Mouse (Mus musculus): ENCODE measurements at regions not wholly inside any gene's neighbourhood (a gene's known extent, or its start where the extent isn't known, plus 50 kb on each side); places are given as distances from the start of the nearest gene placed in this dataset.

DNA sequence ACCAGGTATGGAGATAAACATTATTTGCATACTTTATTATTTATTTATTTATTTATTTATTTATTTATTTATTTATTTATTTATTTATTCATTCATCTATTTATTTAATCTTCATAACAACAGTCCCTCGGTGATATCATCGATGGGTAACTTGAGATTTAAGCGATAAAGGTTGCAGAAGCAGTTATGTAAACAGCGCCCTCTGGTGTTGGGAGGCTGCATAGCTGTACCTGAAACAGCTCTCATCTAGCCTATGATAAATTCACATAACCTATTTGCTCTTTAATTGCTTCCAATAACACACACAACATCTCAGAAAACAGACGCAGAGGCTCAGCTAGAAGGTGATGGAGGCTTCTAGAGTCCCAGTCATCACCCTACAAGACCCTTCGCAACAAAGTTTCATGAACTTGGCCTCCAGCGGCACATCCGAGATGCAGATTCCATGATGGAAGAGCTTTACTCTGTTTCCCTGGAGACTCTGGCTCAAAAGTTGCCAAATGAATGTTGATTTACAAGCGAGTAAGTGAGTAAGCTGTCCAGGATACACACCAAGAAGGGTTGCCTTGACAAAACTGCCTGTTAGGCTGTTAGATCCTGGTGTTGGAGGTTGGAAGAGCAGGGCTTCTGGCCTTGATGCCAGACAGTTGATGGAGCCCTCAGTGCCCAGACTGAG, 85.8 kb upstream of the Habp2 start:
- Histone ChIP-seq H3K79me2 (ENCODE audit: control insufficient read depth, insufficient read depth) (no peaks in the 10 kb centered on the region), H3ac (ENCODE audit: control insufficient read depth, insufficient read length) (no peak overlapping the region), H3K4me3 (no peak overlapping the region), H3K27me3 (ENCODE audit: control insufficient read depth, insufficient read depth, insufficient read length) (no peaks in the 10 kb centered on the region), H3K4me2 (ENCODE audit: low read depth) (no peak overlapping the region), H3K36me3 (ENCODE audit: control insufficient read depth, insufficient read depth) (no peaks in the 10 kb centered on the region)
- TF ChIP-seq POLR2A (IDR thresholded peaks at IDR 0.05; ENCODE audit: insufficient read length, low read depth) (no peak), E2F4 (IDR thresholded peaks at IDR 0.05; ENCODE audit: insufficient read depth) (no peak), POLR2AphosphoS2 (IDR thresholded peaks at IDR 0.05; ENCODE audit: insufficient read length, low read depth) (no peak), MYOD1 (IDR thresholded peaks at IDR 0.05; ENCODE audit: control insufficient read depth in 1 of 3, insufficient read length in 2 of 3, low read depth in 2 of 3) (no peak)

DNA sequence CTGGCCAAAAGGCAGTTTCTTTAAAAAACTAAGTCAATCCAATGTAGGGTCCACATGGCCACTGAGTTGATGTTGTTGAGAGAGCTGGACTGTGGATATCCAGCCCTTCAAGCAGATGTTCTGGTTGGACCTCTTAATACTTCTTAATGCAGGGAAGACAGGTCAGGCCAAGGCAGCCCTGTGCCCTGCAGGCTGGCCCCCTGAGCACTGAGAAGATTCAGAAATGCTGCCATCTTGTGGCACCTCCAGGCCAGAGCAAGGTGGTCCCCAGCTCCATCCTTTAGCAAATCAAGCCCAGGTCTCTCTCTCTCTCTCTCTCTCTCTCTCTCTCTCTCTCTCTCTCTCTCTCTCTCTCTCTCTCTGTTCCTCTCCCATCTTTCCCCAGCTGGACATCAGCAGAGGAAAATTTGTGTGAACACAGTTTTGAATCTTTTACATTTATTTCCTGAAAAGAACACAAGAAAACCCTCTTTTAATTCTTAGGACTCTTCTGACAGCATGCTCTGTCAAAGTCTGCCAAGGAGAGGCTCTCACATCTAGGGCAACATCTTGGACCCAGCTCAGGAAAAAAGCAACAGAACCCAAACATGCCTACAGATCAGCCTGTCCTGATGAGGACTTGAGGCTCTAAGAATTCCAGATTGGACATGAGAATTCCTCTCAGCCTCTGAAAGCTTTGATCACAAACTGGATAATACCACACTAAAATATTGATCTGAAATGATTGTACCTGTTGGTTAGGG, 85.0 kb upstream of the Habp2 start:
- no peak overlapping the region for H3ac ChIP-seq (ENCODE audit: control insufficient read depth, insufficient read length)
- H3K27me3 ChIP-seq (ENCODE audit: control insufficient read depth, insufficient read depth, insufficient read length): no peaks in the 10 kb centered on the region
- H3K4me3 ChIP-seq: no peak overlapping the region
- H3K36me3 ChIP-seq (ENCODE audit: control insufficient read depth, insufficient read depth): no peaks in the 10 kb centered on the region
- no peaks in the 10 kb centered on the region for H3K79me2 ChIP-seq (ENCODE audit: control insufficient read depth, insufficient read depth)
- TF ChIP-seq SRF (IDR thresholded peaks at IDR 0.05; ENCODE audit: control insufficient read depth, insufficient read length, low read depth) (no peak), REST (IDR thresholded peaks at IDR 0.05; ENCODE audit: insufficient read depth, insufficient read length) (no peak), TCF3 (IDR thresholded peaks at IDR 0.05; ENCODE audit: insufficient read length, low read depth) (no peak), POLR2AphosphoS2 (IDR thresholded peaks at IDR 0.05; ENCODE audit: insufficient read length, low read depth) (no peak), MYOD1 (IDR thresholded peaks at IDR 0.05; ENCODE audit: control insufficient read depth in 1 of 3, insufficient read length in 2 of 3, low read depth in 2 of 3) (no peak), MAX (IDR thresholded peaks at IDR 0.05; ENCODE audit: low read depth) (no peak), E2F4 (IDR thresholded peaks at IDR 0.05; ENCODE audit: insufficient read depth) (no peak), POLR2A (IDR thresholded peaks at IDR 0.05; ENCODE audit: insufficient read length, low read depth) (no peak), TCF12 (IDR thresholded peaks at IDR 0.05; ENCODE audit: insufficient read depth, poor library complexity, severe bottlenecking) (no peak), CEBPB (IDR thresholded peaks at IDR 0.05; ENCODE audit: insufficient read depth, poor library complexity, severe bottlenecking) (no peak), MYOG (IDR thresholded peaks at IDR 0.05; ENCODE audit: control insufficient read depth in 1 of 3, insufficient read depth in 1 of 3, insufficient read length in 2 of 3, low read depth in 2 of 3) (no peak)
- no peak overlapping the region for H3K4me2 ChIP-seq (ENCODE audit: low read depth)

DNA sequence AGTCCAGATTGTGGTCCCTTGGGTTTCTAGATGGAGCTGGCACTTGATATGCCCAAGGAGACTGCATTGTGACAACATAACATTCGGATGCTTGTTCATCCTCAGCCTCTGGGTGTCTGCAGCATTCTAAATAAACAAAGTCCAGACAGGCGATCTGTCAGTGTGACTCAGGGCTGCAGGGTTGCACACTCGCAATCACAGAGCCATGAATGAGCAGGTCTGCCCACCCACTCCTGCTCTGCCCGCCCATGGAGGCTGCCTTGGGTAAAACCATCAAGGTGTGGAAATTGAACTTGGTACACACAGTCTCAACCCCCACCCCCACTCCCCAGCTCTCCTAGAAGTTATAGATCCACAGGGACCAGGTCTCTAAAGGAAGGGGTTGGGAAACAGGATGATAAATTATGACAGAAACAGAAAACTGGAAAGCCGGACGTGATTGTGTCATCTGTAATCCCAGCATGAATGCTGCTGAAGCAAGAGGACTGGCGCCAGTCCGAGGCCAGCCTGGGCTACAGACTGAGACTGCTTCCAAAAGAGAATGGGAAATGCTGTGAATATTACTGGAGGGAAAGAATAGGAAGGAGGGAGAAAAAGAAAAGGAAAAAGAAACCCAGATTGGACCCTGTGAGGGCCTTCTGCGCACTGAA, 84.3 kb upstream of the Habp2 start:
- H3K27me3 ChIP-seq (ENCODE audit: control insufficient read depth, insufficient read depth, insufficient read length): no peaks in the 10 kb centered on the region
- no peaks in the 10 kb centered on the region for H3K79me2 ChIP-seq (ENCODE audit: control insufficient read depth, insufficient read depth)
- no peak for TF ChIP-seq REST (IDR thresholded peaks at IDR 0.05; ENCODE audit: insufficient read depth, insufficient read length)
- no peak for TF ChIP-seq POLR2AphosphoS2 (IDR thresholded peaks at IDR 0.05; ENCODE audit: insufficient read length, low read depth)
- no peak for TF ChIP-seq SRF (IDR thresholded peaks at IDR 0.05; ENCODE audit: control insufficient read depth, insufficient read length, low read depth)
- no peak for TF ChIP-seq TCF12 (IDR thresholded peaks at IDR 0.05; ENCODE audit: insufficient read depth, poor library complexity, severe bottlenecking)
- no peak for TF ChIP-seq MAX (IDR thresholded peaks at IDR 0.05; ENCODE audit: low read depth)
- no peak for TF ChIP-seq CEBPB (IDR thresholded peaks at IDR 0.05; ENCODE audit: insufficient read depth, poor library complexity, severe bottlenecking)
- no peak for TF ChIP-seq E2F4 (IDR thresholded peaks at IDR 0.05; ENCODE audit: insufficient read depth)
- no peak for TF ChIP-seq MYOD1 (IDR thresholded peaks at IDR 0.05; ENCODE audit: control insufficient read depth in 1 of 3, insufficient read length in 2 of 3, low read depth in 2 of 3)
- TF ChIP-seq MYOG (IDR thresholded peaks at IDR 0.05; ENCODE audit: control insufficient read depth in 1 of 3, insufficient read depth in 1 of 3, insufficient read length in 2 of 3, low read depth in 2 of 3): no peak
- TF ChIP-seq USF1 (IDR thresholded peaks at IDR 0.05; ENCODE audit: low read depth): no peak
- TF ChIP-seq TCF3 (IDR thresholded peaks at IDR 0.05; ENCODE audit: insufficient read length, low read depth): no peak
- no peak for TF ChIP-seq POLR2A (IDR thresholded peaks at IDR 0.05; ENCODE audit: insufficient read length, low read depth)
- H3K4me2 ChIP-seq (ENCODE audit: low read depth): no peak overlapping the region
- no peak overlapping the region for H3K4me3 ChIP-seq
- no peaks in the 10 kb centered on the region for H3K36me3 ChIP-seq (ENCODE audit: control insufficient read depth, insufficient read depth)
- H3ac ChIP-seq (ENCODE audit: control insufficient read depth, insufficient read length): no peak overlapping the region

DNA sequence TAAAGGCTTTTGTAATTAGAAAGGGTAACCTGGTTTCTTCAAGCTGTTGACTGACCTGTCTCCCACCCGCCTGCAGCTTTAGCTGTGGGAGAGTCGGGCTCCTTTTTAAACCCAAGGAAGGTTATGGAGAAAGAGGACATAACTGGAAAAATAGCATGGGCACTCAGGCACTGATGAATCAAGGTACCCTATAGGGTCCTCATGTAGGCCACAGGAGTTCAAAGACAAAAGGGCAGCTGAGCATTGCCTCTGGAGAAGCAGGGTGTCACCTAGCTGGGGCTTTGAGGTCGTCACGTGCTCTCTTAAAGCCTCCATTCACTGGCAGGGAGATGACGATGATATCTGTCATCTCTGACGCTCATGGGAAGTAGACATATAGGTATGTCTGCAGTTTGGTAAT, 68.4 kb upstream of the Habp2 start:
- Histone ChIP-seq H3ac (ENCODE audit: control insufficient read depth, insufficient read length) (no peak overlapping the region), H3K79me2 (ENCODE audit: control insufficient read depth, insufficient read depth) (no peaks in the 10 kb centered on the region), H3K4me2 (ENCODE audit: low read depth) (no peak overlapping the region), H3K4me3 (no peak overlapping the region), H3K27me3 (ENCODE audit: control insufficient read depth, insufficient read depth, insufficient read length) (peaks cover 32% of the 10 kb centered on the region), H3K36me3 (ENCODE audit: control insufficient read depth, insufficient read depth) (no peaks in the 10 kb centered on the region)
- TF ChIP-seq POLR2AphosphoS2 (IDR thresholded peaks at IDR 0.05; ENCODE audit: insufficient read length, low read depth): no peak
- no peak for TF ChIP-seq TCF12 (IDR thresholded peaks at IDR 0.05; ENCODE audit: insufficient read depth, poor library complexity, severe bottlenecking)
- no peak for TF ChIP-seq E2F4 (IDR thresholded peaks at IDR 0.05; ENCODE audit: insufficient read depth)
- TF ChIP-seq MAX (IDR thresholded peaks at IDR 0.05; ENCODE audit: low read depth): no peak
- TF ChIP-seq MYOD1 (IDR thresholded peaks at IDR 0.05; ENCODE audit: control insufficient read depth in 1 of 3, insufficient read length in 2 of 3, low read depth in 2 of 3): no peak
- no peak for TF ChIP-seq TCF3 (IDR thresholded peaks at IDR 0.05; ENCODE audit: insufficient read length, low read depth)
- TF ChIP-seq REST (IDR thresholded peaks at IDR 0.05; ENCODE audit: insufficient read depth, insufficient read length): no peak
- no peak for TF ChIP-seq MYOG (IDR thresholded peaks at IDR 0.05; ENCODE audit: control insufficient read depth in 1 of 3, insufficient read depth in 1 of 3, insufficient read length in 2 of 3, low read depth in 2 of 3)
- no peak for TF ChIP-seq POLR2A (IDR thresholded peaks at IDR 0.05; ENCODE audit: insufficient read length, low read depth)
- no peak for TF ChIP-seq SRF (IDR thresholded peaks at IDR 0.05; ENCODE audit: control insufficient read depth, insufficient read length, low read depth)
- no peak for TF ChIP-seq USF1 (IDR thresholded peaks at IDR 0.05; ENCODE audit: low read depth)
- TF ChIP-seq CEBPB (IDR thresholded peaks at IDR 0.05; ENCODE audit: insufficient read depth, poor library complexity, severe bottlenecking): no peak

Measured in myocyte (in vitro differentiated cells).